Mouse (Mus musculus) CH12.LX (cell line): ENCODE results near the gene 4930583I09Rik.

Source experiments
- CTCF ChIP-seq, 2 experiments: IDR thresholded peaks in 1 of 2; conservative IDR thresholded peaks in 1 of 2; 2 replicates each; pipeline ENCODE4 v1.5.1; 2011 to 2012; ENCODE audit warnings: low read depth in 2 of 2, low read length in 2 of 2, improper control_type of control experiment in 1 of 2, inconsistent platforms in 1 of 2, mild to moderate bottlenecking in 1 of 2, moderate library complexity in 1 of 2
- KAT2A ChIP-seq: IDR thresholded peaks from 2 replicates; pipeline ENCODE4 v1.6.1; 2012; ENCODE audit warnings: low read length, improper control_type of control experiment, inconsistent platforms; ENCODE audit not compliant: insufficient replicate concordance
- POLR2A ChIP-seq: IDR thresholded peaks from 2 replicates; pipeline ENCODE4 v1.6.1; 2011; ENCODE audit warnings: low read depth, mild to moderate bottlenecking, improper control_type of control experiment, low read length
- SMC3 ChIP-seq: IDR thresholded peaks from 2 replicates; pipeline ENCODE4 v1.6.1; 2011; ENCODE audit warnings: low read depth, low read length, improper control_type of control experiment
- ZKSCAN1 ChIP-seq: IDR thresholded peaks from 2 replicates; pipeline ENCODE4 v1.6.1; 2012; ENCODE audit warnings: low read depth, inconsistent platforms, low read length, improper control_type of control experiment, borderline replicate concordance

GRCm38 (mm10) chr17:64820841-64821593 is 14.9 kb downstream of the 4930583I09Rik start:
- no peak for TF ChIP-seq CTCF (conservative IDR thresholded peaks at IDR 0.05 in 1 of 2, IDR thresholded peaks at IDR 0.05 in 1 of 2; ENCODE audit: low read depth in 2 of 2, low read length in 2 of 2)
- no peak for TF ChIP-seq SMC3
- TF ChIP-seq POLR2A, result no peak
- no peak for TF ChIP-seq ZKSCAN1
- no peak for TF ChIP-seq KAT2A
